ENCODE assay signal across 17 mouse cellular contexts in genomic region chr13:117662661-117663060, GRCm38 (mm10).
DNase-seq lines count a peak whose midpoint lies in the region; ATAC-seq and TF ChIP-seq lines count a peak whose summit lies in the region.
"Had no signal": no experiment of that assay in that cellular context is flagged by ENCODE, and none has a peak within 500 bp of the region (broad histone marks: within the 10 kb centered on the region; RNA-seq: fewer than 3 reads in every experiment).

No protein-coding gene starts in this region.

- no peaks in the 10 kb centered on the region for H3K4me1 ChIP-seq in forebrain, embryonic 14.5 days (ENCODE audit: control insufficient read depth, insufficient read depth, low read length)
- no peaks in the 10 kb centered on the region for H3K4me1 ChIP-seq in forebrain, embryonic 10.5 days
- no peaks in the 10 kb centered on the region for H3K4me1 ChIP-seq in limb, embryonic 14.5 days (ENCODE audit: control insufficient read depth, insufficient read depth, low read length)
- H3K4me1 ChIP-seq in limb, embryonic 10.5 days = no peaks in the 10 kb centered on the region
- H3K4me1 ChIP-seq: hindbrain, embryonic 12.5 days had no signal

- H3K9me3 ChIP-seq in forebrain, embryonic 14.5 days (replicated peaks; ENCODE audit: control insufficient read depth, low read length) = no peaks in the 10 kb centered on the region
- H3K9me3 ChIP-seq in forebrain, embryonic 10.5 days = no peaks in the 10 kb centered on the region
- H3K9me3 ChIP-seq in limb, embryonic 14.5 days (ENCODE audit: control insufficient read depth, low read length) = no peaks in the 10 kb centered on the region
- no peaks in the 10 kb centered on the region for H3K9me3 ChIP-seq in limb, embryonic 10.5 days (replicated peaks)
- H3K9me3 ChIP-seq: heart, embryonic 13.5 days; hindbrain, embryonic 12.5 days had no signal

- peak; percentile 38 for DNase-seq in forebrain, embryonic 14.5 days (ENCODE audit: low spot score)
- DNase-seq in forebrain, embryonic 10.5 days (ENCODE audit: extremely low spot score, low spot score) = no peak
- DNase-seq in limb, embryonic 14.5 days (ENCODE audit: low spot score) = peak; percentile 16
- no peak for DNase-seq in limb, embryonic 10.5 days (ENCODE audit: low spot score)
- DNase-seq in A20 (ENCODE audit: low read depth, low spot score) = peak; percentile 29
- DNase-seq in brain, embryonic 14.5 days (ENCODE audit: low read depth) = peak; percentile 13
- no peak for DNase-seq in cerebellum, adult 8-10 months
- no peak for DNase-seq in cerebellum, adult 11-12 months
- DNase-seq: kidney, postnatal 25 days; left cerebral cortex, postnatal 4 days; lung, postnatal 4 days; right cerebral cortex, postnatal 25 days had no signal

- TF ChIP-seq CTCF in brain, embryonic 14.5 days (IDR thresholded peaks at IDR 0.05; ENCODE audit: borderline replicate concordance, extremely low read depth, insufficient read depth, insufficient read length) = no peak

- TF ChIP-seq POLR2A in limb, embryonic 14.5 days (IDR thresholded peaks at IDR 0.05; ENCODE audit: borderline replicate concordance, extremely low read depth, insufficient read depth, insufficient read length) = no peak
- TF ChIP-seq POLR2A in brain, embryonic 14.5 days (IDR thresholded peaks at IDR 0.05; ENCODE audit: borderline replicate concordance, extremely low read depth, insufficient read depth, insufficient read length, poor library complexity, severe bottlenecking) = no peak

- no peak overlapping the region for H3K27ac ChIP-seq in forebrain, embryonic 14.5 days (ENCODE audit: low read depth, low read length)
- no peak overlapping the region for H3K27ac ChIP-seq in forebrain, embryonic 10.5 days
- no peak overlapping the region for H3K27ac ChIP-seq in limb, embryonic 14.5 days (replicated peaks; ENCODE audit: low read depth, low read length)
- H3K27ac ChIP-seq in limb, embryonic 10.5 days = no peak overlapping the region
- H3K27ac ChIP-seq: heart, embryonic 13.5 days; hindbrain, embryonic 12.5 days; liver, embryonic 14.5 days had no signal

- H3K4me3 ChIP-seq in forebrain, embryonic 14.5 days (ENCODE audit: low read depth, low read length) = no peak overlapping the region
- no peak overlapping the region for H3K4me3 ChIP-seq in forebrain, embryonic 10.5 days
- no peak overlapping the region for H3K4me3 ChIP-seq in limb, embryonic 14.5 days (replicated peaks; ENCODE audit: low read length)
- no peak overlapping the region for H3K4me3 ChIP-seq in limb, embryonic 10.5 days
- H3K4me3 ChIP-seq: heart, embryonic 13.5 days; hindbrain, embryonic 12.5 days had no signal

- ATAC-seq in forebrain, embryonic 14.5 days = no peak
- no peak for ATAC-seq in limb, embryonic 14.5 days (ENCODE audit: low FRiP score, low read depth)
- ATAC-seq: intestine, postnatal 0 days; midbrain, embryonic 16.5 days had no signal

- no peak overlapping the region for H3K9ac ChIP-seq in forebrain, embryonic 14.5 days (ENCODE audit: low read length)
- no peak overlapping the region for H3K9ac ChIP-seq in limb, embryonic 14.5 days (ENCODE audit: low read depth, low read length, severe bottlenecking)
- H3K9ac ChIP-seq: heart, embryonic 13.5 days; hindbrain, embryonic 12.5 days; liver, embryonic 14.5 days had no signal

- no peak overlapping the region for H3K4me2 ChIP-seq in forebrain, embryonic 14.5 days (ENCODE audit: low read length)
- no peak overlapping the region for H3K4me2 ChIP-seq in limb, embryonic 14.5 days (replicated peaks; ENCODE audit: low read depth, low read length, severe bottlenecking)
- H3K4me2 ChIP-seq: heart, embryonic 13.5 days; hindbrain, embryonic 12.5 days had no signal

- WGBS in forebrain, embryonic 14.5 days = 83% methylated on average over 3 of the region's 3 CpGs
- WGBS in forebrain, embryonic 10.5 days = 79% methylated on average over 3 of the region's 3 CpGs
- WGBS in limb, embryonic 14.5 days = 65% methylated on average over 3 of the region's 3 CpGs
- 75% methylated on average over 3 of the region's 3 CpGs for WGBS in limb, embryonic 10.5 days

- no peaks in the 10 kb centered on the region for H3K27me3 ChIP-seq in forebrain, embryonic 14.5 days (replicated peaks; ENCODE audit: control insufficient read depth, insufficient read depth, low read length)
- H3K27me3 ChIP-seq in forebrain, embryonic 10.5 days (ENCODE audit: poor library complexity, severe bottlenecking) = no peaks in the 10 kb centered on the region
- no peaks in the 10 kb centered on the region for H3K27me3 ChIP-seq in limb, embryonic 14.5 days (ENCODE audit: control insufficient read depth, insufficient read depth, low read length)
- H3K27me3 ChIP-seq in limb, embryonic 10.5 days (ENCODE audit: low read depth, poor library complexity, severe bottlenecking) = no peaks in the 10 kb centered on the region
- H3K27me3 ChIP-seq: heart, embryonic 13.5 days; hindbrain, embryonic 12.5 days had no signal

- no peaks in the 10 kb centered on the region for H3K36me3 ChIP-seq in forebrain, embryonic 14.5 days (ENCODE audit: control insufficient read depth, insufficient read depth, low read length)
- H3K36me3 ChIP-seq in forebrain, embryonic 10.5 days (replicated peaks) = no peaks in the 10 kb centered on the region
- no peaks in the 10 kb centered on the region for H3K36me3 ChIP-seq in limb, embryonic 14.5 days (ENCODE audit: control insufficient read depth, insufficient read depth, low read length)
- no peaks in the 10 kb centered on the region for H3K36me3 ChIP-seq in limb, embryonic 10.5 days
- H3K36me3 ChIP-seq: heart, embryonic 13.5 days; hindbrain, embryonic 12.5 days had no signal

Comparison
In these comparisons a context has a peak if more than half of its experiments do, and no peak if none do; other contexts are left out.
1. DNase-seq: peak in forebrain, embryonic 14.5 days (single experiment), limb, embryonic 14.5 days (single experiment), A20 (single experiment) and brain, embryonic 14.5 days (single experiment); none in forebrain, embryonic 10.5 days (single experiment), limb, embryonic 10.5 days (single experiment), cerebellum, adult 8-10 months (single experiment) and cerebellum, adult 11-12 months (single experiment).